Mouse (Mus musculus) left cerebral cortex, postnatal 14 days (tissue): Measurements from ENCODE around the gene Vsx2. TPM values are rescaled to one million over a fixed set of nuclear protein-coding genes. Genes with fewer than 3 reads are reported as not detected.

Experiments
- DNase-seq, 2 experiments: peaks; one replicate each; pipeline ENCODE4 v3.0.0; 2021 to 2022; ENCODE audit warnings: low spot score in 2 of 2, mixed read lengths in 1 of 2
- intact Hi-C: fragments of 180-260 bp; cut with DNase I; formaldehyde crosslinking; loops from one replicate; pipeline ENCODE4 v1.15.1; 2025
- total RNA-seq, 2 experiments: library from RNA; stranded (reverse); gene quantifications; 2 replicates each; pipeline ENCODE4 v1.2.3; 2021

The Vsx2 gene
- total RNA-seq, 2 experiments from 2014 or later = 0.17 to 0.24 TPM

GRCm38 (mm10) chr12:84570694-84571415, 1.3 kb downstream of the Vsx2 start:
- DNase-seq = no peak
- intact Hi-C loops = no loop called here

GRCm38 (mm10) chr12:84571466-84572340, 2.1 kb downstream of the Vsx2 start:
- intact Hi-C loops = no loop called here
- no peak for DNase-seq

GRCm38 (mm10) chr12:84572341-84572720, 2.8 kb downstream of the Vsx2 start:
- intact Hi-C loops = no loop called here
- no peak for DNase-seq

- intact Hi-C loops = no loop called here
- DNase-seq = no peak
These were observed 3.5 kb downstream of the Vsx2 start for GRCm38 (mm10) chr12:84573094-84573493.

- DNase-seq = no peak
- intact Hi-C loops = no loop called here
These were observed 8.3 kb downstream of the Vsx2 start for GRCm38 (mm10) chr12:84577768-84578439.

GRCm38 (mm10) chr12:84578440-84578770, 8.8 kb downstream of the Vsx2 start:
- intact Hi-C loops = no loop called here

GRCm38 (mm10) chr12:84581285-84581684, 11.7 kb downstream of the Vsx2 start:
- no peak for DNase-seq
- intact Hi-C loops = no loop called here

More at GRCm38 (mm10) chr12:84578440-84578770, 8.8 kb downstream of the Vsx2 start:
- DNase-seq = no peak

GRCm38 (mm10) chr12:84589825-84590761, 20.5 kb downstream of the Vsx2 start:
- DNase-seq = peak; percentile 96 to 98
- intact Hi-C loops = loop anchor here (1.0 kb wide), 1 partner anchor 122 kb away; no protein-coding TSS in a partner anchor

GRCm38 (mm10) chr12:84598324-84598723, 28.8 kb downstream of the Vsx2 start:
- intact Hi-C loops = no loop called here
- DNase-seq = no peak

- intact Hi-C loops = no loop called here
- DNase-seq = no peak
These were observed 34.4 kb downstream of the Vsx2 start for GRCm38 (mm10) chr12:84604001-84604400.

GRCm38 (mm10) chr12:84605860-84606259, 36.3 kb downstream of the Vsx2 start:
- intact Hi-C loops = no loop called here
- DNase-seq = no peak

- DNase-seq = no peak
- intact Hi-C loops = no loop called here
These were observed 42.2 kb downstream of the Vsx2 start for GRCm38 (mm10) chr12:84611718-84612117.

- intact Hi-C loops = no loop called here
These were observed 43.0 kb downstream of the Vsx2 start for GRCm38 (mm10) chr12:84612518-84612917.

GRCm38 (mm10) chr12:84614001-84614400, 44.4 kb downstream of the Vsx2 start:
- intact Hi-C loops = no loop called here
- DNase-seq = no peak

More at GRCm38 (mm10) chr12:84612518-84612917, 43.0 kb downstream of the Vsx2 start:
- DNase-seq = no peak

- intact Hi-C loops = no loop called here
- DNase-seq = peak; percentile 33 to 51
These were observed 45.0 kb downstream of the Vsx2 start for GRCm38 (mm10) chr12:84614524-84614923.

GRCm38 (mm10) chr12:84616977-84617630, 47.5 kb downstream of the Vsx2 start, which contains the start of gene Abcd4:
Gene Abcd4 (minus strand): TSS chr12:84617413.
- intact Hi-C loops = no loop called here
- peak; percentile 93 for DNase-seq

GRCm38 (mm10) chr12:84617663-84618062, 48.1 kb downstream of the Vsx2 start:
- intact Hi-C loops = no loop called here
- no peak for DNase-seq

- intact Hi-C loops = no loop called here
- DNase-seq = no peak
These were observed 51.4 kb downstream of the Vsx2 start for GRCm38 (mm10) chr12:84620975-84621374.
